Mouse (Mus musculus) testis, postnatal 10 days (tissue): ENCODE data around the gene 0610010F05Rik.
"Not testable (repeated sequence)": the region's sequence is repeated elsewhere in the genome, so short reads cannot be mapped to it uniquely, and the experiment has no call there.

Experiments used
- DNase-seq: peaks from one replicate; pipeline ENCODE4 v3.0.0; 2021; ENCODE audit warnings: low spot score

The 0610010F05Rik gene

GRCm38 (mm10) chr11:23632945-23633878, at the start of gene 0610010F05Rik:
0610010F05Rik (minus strand) TSS chr11:23633639.
- peak; percentile 84 for DNase-seq

DNA sequence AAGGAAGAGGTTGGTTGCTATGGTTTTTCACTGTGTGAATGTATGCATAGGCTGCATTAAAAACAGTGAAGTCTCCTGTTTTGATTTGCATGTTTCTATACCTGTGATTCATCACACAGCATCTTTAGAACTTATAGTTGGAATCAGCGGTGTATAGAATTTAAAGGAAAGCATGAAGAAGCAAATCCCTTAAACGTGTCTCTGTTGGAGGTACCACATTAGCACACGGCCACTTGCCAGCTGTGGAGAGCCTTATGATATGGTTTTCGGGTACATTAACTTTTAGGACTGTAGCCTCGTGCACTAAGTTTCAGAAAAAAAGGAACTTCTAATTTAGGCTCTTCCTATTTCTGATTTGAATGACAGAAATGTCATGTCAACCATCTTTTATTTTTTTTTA, 49.1 kb upstream of the 0610010F05Rik start:
- DNase-seq, result no peak

- DNase-seq, result no peak
Observed at GRCm38 (mm10) chr11:23680435-23680950, 47.1 kb upstream of the 0610010F05Rik start.

GRCm38 (mm10) chr11:23679044-23679642, 45.7 kb upstream of the 0610010F05Rik start:
- peak; percentile 73 for DNase-seq

DNA sequence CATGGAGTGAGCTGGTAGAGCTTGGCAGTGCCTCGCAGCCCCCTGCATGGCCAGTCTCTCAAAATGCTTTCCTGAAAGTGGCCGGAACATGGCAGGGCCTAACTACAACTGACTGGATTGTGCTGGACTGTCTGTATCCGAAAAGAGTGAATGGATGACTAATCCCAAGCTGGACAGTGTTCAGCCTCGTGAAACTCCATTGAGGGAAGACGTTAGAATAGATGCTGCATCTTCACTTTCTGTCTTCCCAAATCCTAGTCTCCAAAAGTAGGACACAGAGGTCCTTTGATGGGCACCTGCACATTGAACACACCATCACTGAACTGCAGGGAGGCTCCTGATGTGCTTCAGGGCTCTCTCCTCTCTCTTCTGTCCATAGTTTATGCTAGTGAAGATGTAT, 42.7 kb upstream of the 0610010F05Rik start:
- no peak for DNase-seq

- DNase-seq, result no peak
Observed at GRCm38 (mm10) chr11:23672256-23672749, 38.9 kb upstream of the 0610010F05Rik start.

GRCm38 (mm10) chr11:23667128-23667527, 33.7 kb upstream of the 0610010F05Rik start:
- no peak for DNase-seq

GRCm38 (mm10) chr11:23666526-23666925, 33.1 kb upstream of the 0610010F05Rik start:
- DNase-seq, result no peak

- peak; percentile 96 for DNase-seq
Observed at GRCm38 (mm10) chr11:23665798-23666501, 32.5 kb upstream of the 0610010F05Rik start, which contains the start of gene Pex13. Pex13 (minus strand) TSS chr11:23665959.

DNA sequence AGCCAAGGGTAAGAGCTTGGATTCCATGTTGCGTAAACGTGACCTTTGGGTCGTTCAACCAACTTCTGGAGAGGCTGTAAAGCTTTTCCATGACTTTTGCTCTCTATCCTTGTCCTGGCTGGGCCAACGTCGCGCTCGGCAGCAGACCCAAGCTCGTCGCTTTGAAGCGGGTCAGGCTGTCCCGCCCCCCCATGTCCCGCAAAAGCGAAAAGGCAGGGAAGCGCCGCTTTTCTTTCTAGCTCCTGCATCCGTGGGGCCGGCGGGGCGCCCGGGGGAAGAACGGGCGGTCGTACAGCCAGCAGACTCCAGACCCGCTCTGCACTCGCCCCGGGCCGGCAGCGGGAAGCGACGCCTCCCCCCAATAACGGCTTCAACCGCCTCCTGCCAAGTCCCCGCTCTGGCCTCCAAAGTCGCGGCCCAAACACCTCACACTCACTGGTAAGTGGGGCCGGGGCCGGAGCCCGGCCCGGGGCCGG, 31.9 kb upstream of the 0610010F05Rik start, which contains the start of gene Pus10:
Pus10 (plus strand) TSS at position 364 of the 476 bp plus-strand sequence.
- no peak for DNase-seq

DNA sequence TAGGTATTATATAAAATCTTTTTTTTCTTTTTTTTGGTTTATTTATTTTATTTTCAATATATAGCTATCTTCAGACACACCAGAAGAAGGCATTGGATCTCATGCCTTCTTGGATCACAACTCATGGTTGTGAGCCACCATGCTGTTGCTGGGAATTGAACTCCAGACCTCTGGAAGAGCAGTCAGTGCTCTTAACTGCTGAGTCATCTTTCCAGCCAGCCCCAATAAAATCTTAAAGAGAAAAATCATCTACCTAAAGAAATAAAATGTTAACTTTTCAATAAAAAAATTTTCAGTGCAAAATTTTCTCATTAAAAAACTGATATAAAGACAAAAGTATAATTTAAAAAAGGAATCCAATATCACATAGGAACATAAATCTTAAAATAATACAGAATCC, 30.8 kb upstream of the 0610010F05Rik start:
- DNase-seq, result no peak

DNA sequence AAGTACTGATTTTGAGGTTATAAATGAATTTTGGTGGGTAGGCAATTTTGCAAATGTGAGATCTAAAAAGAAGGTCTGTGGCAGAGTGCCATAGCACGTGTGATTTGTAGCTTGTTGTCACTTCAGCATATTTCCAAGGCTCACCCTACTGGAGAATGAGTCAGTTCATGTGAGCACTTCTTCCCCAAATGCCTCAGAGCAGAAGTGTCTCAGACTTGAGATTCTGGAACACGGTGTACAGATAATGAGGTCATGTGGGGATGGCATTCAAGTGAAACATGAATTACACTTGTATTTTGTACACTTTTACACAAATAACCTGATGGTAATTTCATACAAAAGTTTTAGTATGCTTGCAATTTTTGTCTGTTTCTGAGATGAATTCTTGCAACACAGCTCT, 24.4 kb upstream of the 0610010F05Rik start:
- no peak for DNase-seq

GRCm38 (mm10) chr11:23653666-23654065, 20.2 kb upstream of the 0610010F05Rik start:
- DNase-seq, result no peak

DNA sequence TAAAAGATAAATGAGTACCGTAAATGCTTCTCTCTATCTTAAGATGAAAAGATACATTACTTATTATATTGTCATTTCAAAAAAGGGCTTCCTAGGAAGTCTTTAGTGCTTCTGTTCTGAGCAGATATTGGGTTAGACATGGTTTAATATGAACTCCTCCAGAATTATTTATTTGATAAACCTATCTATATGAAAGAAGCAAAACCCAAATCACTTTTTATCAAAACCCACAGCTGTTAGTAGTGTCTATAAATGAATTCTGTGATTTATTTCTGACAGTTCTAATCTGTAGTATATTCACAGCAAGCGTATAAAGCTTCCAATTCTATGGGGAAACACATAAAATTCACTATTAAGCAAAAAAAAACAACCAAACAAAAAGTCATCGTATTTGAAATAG, 14.4 kb upstream of the 0610010F05Rik start:
- no peak for DNase-seq

- DNase-seq, result no peak
Observed at GRCm38 (mm10) chr11:23647431-23647830, 14.0 kb upstream of the 0610010F05Rik start.

- no peak for DNase-seq
Observed at GRCm38 (mm10) chr11:23634573-23634972, 1.1 kb upstream of the 0610010F05Rik start.

- no peak for DNase-seq
Observed at GRCm38 (mm10) chr11:23633879-23634215, 408 bp upstream of the 0610010F05Rik start.

- no peak for DNase-seq
Observed at GRCm38 (mm10) chr11:23630664-23631063, 2.8 kb downstream of the 0610010F05Rik start.

DNA sequence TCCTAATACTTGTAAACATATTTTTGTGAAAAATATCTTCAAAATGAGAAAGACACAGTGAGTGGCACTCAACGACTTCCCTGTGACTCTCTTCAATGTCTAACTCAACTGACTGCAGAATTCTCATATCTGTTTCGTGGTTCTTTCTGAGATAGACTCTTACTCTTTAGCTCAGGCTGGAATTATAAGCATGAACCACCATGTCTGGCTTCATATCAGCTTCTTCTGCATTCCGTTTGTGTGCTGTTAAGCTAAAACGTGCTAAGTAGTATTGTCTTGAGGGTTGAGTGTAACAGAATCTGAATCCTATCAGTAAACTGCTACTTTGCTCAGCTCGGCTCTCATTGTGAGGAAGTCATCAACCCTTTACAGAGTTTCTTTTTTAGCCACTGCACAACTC, 14.4 kb downstream of the 0610010F05Rik start:
- DNase-seq, result no peak

- DNase-seq, result no peak
Observed at GRCm38 (mm10) chr11:23614546-23614945, 18.9 kb downstream of the 0610010F05Rik start.

DNA sequence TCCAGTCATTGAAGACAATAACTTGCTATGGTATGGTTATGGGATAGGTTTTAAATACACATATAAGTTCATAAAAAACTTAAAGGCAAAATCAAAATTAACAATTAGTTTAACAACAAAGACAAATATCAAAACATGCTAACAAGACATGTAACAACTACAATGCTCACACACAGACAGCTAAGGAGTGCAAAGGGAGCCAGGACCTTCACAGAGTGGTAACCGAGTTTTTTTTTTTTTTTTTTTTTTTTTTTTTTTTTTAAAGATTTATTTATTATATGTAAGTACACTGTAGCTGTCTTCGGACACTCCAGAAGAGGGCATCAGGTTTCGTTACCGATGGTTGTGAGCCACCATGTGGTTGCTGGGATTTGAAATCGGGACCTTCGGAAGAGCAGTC, 26.1 kb downstream of the 0610010F05Rik start:
- not testable (repeated sequence) for DNase-seq

DNA sequence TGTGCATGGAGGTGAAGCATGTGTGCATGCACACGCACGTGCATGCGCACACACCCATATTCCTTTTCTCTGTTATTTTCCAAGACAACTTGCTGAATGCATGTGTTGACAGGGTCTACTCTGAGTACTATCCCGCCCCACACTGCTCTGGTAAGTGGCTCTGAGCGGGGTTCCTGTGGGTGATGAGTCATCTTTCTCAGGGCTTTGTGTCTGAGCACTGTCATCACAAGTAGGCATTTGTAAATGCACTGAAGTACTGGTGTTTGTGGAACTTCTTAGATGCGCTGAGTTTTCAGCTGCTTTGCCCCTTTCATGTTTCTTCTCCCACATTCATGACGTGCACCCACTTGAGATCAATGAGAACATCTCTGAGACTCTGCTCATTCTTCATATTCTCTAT, 63.3 kb downstream of the 0610010F05Rik start:
- DNase-seq, result no peak
